Mouse (Mus musculus): ENCODE measurements around the gene Camta1.

Camta1 gene

GRCm38 (mm10) chr4:151695984-151696383, 165.7 kb downstream of the Camta1 start:
- in situ Hi-C loops (cut with MboI; ENCODE audit: low sequenced_read_pairs), result no loop called here

- in situ Hi-C loops (cut with MboI; ENCODE audit: low sequenced_read_pairs), result no loop called here
These were observed 167.1 kb downstream of the Camta1 start for GRCm38 (mm10) chr4:151694531-151694930.

- in situ Hi-C loops (cut with MboI; ENCODE audit: low sequenced_read_pairs), result no loop called here
These were observed 167.6 kb downstream of the Camta1 start for GRCm38 (mm10) chr4:151694047-151694446.

- in situ Hi-C loops (cut with MboI; ENCODE audit: low sequenced_read_pairs), result no loop called here
These were observed 171.6 kb downstream of the Camta1 start for GRCm38 (mm10) chr4:151690041-151690440.

GRCm38 (mm10) chr4:151688206-151688605, 173.5 kb downstream of the Camta1 start:
- in situ Hi-C loops (cut with MboI; ENCODE audit: low sequenced_read_pairs), result no loop called here

GRCm38 (mm10) chr4:151684596-151684995, 177.1 kb downstream of the Camta1 start:
- in situ Hi-C loops (cut with MboI; ENCODE audit: low sequenced_read_pairs), result no loop called here

GRCm38 (mm10) chr4:151682831-151683488, 178.7 kb downstream of the Camta1 start:
- in situ Hi-C loops (cut with MboI; ENCODE audit: low sequenced_read_pairs), result no loop called here

- in situ Hi-C loops (cut with MboI; ENCODE audit: low sequenced_read_pairs), result no loop called here
These were observed 189.2 kb downstream of the Camta1 start for GRCm38 (mm10) chr4:151672452-151672851.

- in situ Hi-C loops (cut with MboI; ENCODE audit: low sequenced_read_pairs), result no loop called here
These were observed 195.2 kb downstream of the Camta1 start for GRCm38 (mm10) chr4:151666411-151666901.

- in situ Hi-C loops (cut with MboI; ENCODE audit: low sequenced_read_pairs), result no loop called here
These were observed 200.2 kb downstream of the Camta1 start for GRCm38 (mm10) chr4:151661486-151661885.

GRCm38 (mm10) chr4:151656427-151656826, 205.2 kb downstream of the Camta1 start:
- in situ Hi-C loops (cut with MboI; ENCODE audit: low sequenced_read_pairs), result no loop called here

GRCm38 (mm10) chr4:151655637-151656385, 205.9 kb downstream of the Camta1 start:
- in situ Hi-C loops (cut with MboI; ENCODE audit: low sequenced_read_pairs), result no loop called here

GRCm38 (mm10) chr4:151655227-151655626, 206.4 kb downstream of the Camta1 start:
- in situ Hi-C loops (cut with MboI; ENCODE audit: low sequenced_read_pairs), result no loop called here

GRCm38 (mm10) chr4:151642418-151642817, 219.3 kb downstream of the Camta1 start:
- in situ Hi-C loops (cut with MboI; ENCODE audit: low sequenced_read_pairs), result no loop called here

GRCm38 (mm10) chr4:151640971-151641370, 220.7 kb downstream of the Camta1 start:
- in situ Hi-C loops (cut with MboI; ENCODE audit: low sequenced_read_pairs), result no loop called here

GRCm38 (mm10) chr4:151638941-151639340, 222.7 kb downstream of the Camta1 start:
- in situ Hi-C loops (cut with MboI; ENCODE audit: low sequenced_read_pairs), result no loop called here

GRCm38 (mm10) chr4:151637348-151637747, 224.3 kb downstream of the Camta1 start:
- in situ Hi-C loops (cut with MboI; ENCODE audit: low sequenced_read_pairs), result no loop called here

- in situ Hi-C loops (cut with MboI; ENCODE audit: low sequenced_read_pairs), result no loop called here
These were observed 226.9 kb downstream of the Camta1 start for GRCm38 (mm10) chr4:151634771-151635170.

- in situ Hi-C loops (cut with MboI; ENCODE audit: low sequenced_read_pairs), result no loop called here
These were observed 227.9 kb downstream of the Camta1 start for GRCm38 (mm10) chr4:151633795-151634194.

- in situ Hi-C loops (cut with MboI; ENCODE audit: low sequenced_read_pairs), result no loop called here
These were observed 229.4 kb downstream of the Camta1 start for GRCm38 (mm10) chr4:151632321-151632720.

- in situ Hi-C loops (cut with MboI; ENCODE audit: low sequenced_read_pairs), result no loop called here
These were observed 231.0 kb downstream of the Camta1 start for GRCm38 (mm10) chr4:151630664-151631063.

- in situ Hi-C loops (cut with MboI; ENCODE audit: low sequenced_read_pairs), result no loop called here
These were observed 231.4 kb downstream of the Camta1 start for GRCm38 (mm10) chr4:151630231-151630630.
